10 mouse cellular contexts compared by ENCODE assay signal in genomic region chr2:167767962-167768361, GRCm38 (mm10).
DNase-seq lines count a peak whose midpoint lies in the region; ATAC-seq and TF ChIP-seq lines count a peak whose summit lies in the region.
"Had no signal": no experiment of that assay in that cellular context is flagged by ENCODE, and none has a peak within 500 bp of the region (broad histone marks: within the 10 kb centered on the region; RNA-seq: fewer than 3 reads in every experiment).

No protein-coding gene starts in this region.

- no peak overlapping the region for H3K27ac ChIP-seq in ES-E14 (ENCODE audit: insufficient read depth, low read depth, low read length, poor library complexity, severe bottlenecking)

- H3K36me3 ChIP-seq in ES-E14 (ENCODE audit: control insufficient read depth, insufficient read depth, low read length, poor library complexity, severe bottlenecking), result no peaks in the 10 kb centered on the region

- H3K9me3 ChIP-seq in ES-E14 (ENCODE audit: control insufficient read depth, insufficient read depth, low read depth, low read length), result no peaks in the 10 kb centered on the region

- no peak for ATAC-seq in megakaryocyte, adult 5-6 weeks (ENCODE audit: poor library complexity, severe bottlenecking)
- ATAC-seq in frontal cortex, adult (ENCODE audit: low TSS enrichment), result no peak
- ATAC-seq: inflammation-experienced regulatory T-cells, adult 6 months had no signal

- peak; percentile 88 to 94 for DNase-seq in cerebellum, postnatal 10 days
- DNase-seq in cerebellum, adult 11-12 months, result no peak
- DNase-seq in left cerebral cortex, postnatal 36 days (ENCODE audit: low spot score in 2 of 2), result peak; percentile 17 to 28
- no peak for DNase-seq in left cerebral cortex, adult 8-10 months (ENCODE audit: low spot score in 2 of 2)
- no peak for DNase-seq in ES-E14 (ENCODE audit: low read depth, low spot score)
- DNase-seq in kidney, postnatal 14 days, result peak; percentile 93
- DNase-seq: B cell, adult 2 months had no signal

- 0 out of 2 replicates have a peak overlapping the region, but pooled peaks have one; percentile 40 for H3K9ac ChIP-seq in ES-E14 (ENCODE audit: insufficient read depth, low read depth, low read length, poor library complexity, severe bottlenecking)

- in situ Hi-C loops in ES-E14 (cut with MboI; ENCODE audit: low sequenced_read_pairs in 2 of 2, unreplicated experiment in 2 of 2), result no loop called here

- intact Hi-C loops in left cerebral cortex, postnatal 36 days (cut with DNase I), result no loop called here

- peak overlapping the region; percentile 39 to 62 for H3K4me3 ChIP-seq in ES-E14 (ENCODE audit: insufficient read depth in 1 of 2, low read depth in 1 of 2, low read length in 2 of 2, poor library complexity in 1 of 2, severe bottlenecking in 1 of 2)

- H3K4me1 ChIP-seq in ES-E14 (ENCODE audit: control insufficient read depth in 2 of 2, insufficient read depth in 2 of 2, low read length in 2 of 2, poor library complexity in 1 of 2), result peaks cover 0 to 11% of the 10 kb centered on the region in 2 experiments; a peak in 1 of 4 replicates

TF ChIP-seq in ES-E14, 5 proteins besides CTCF, POLR2A, EP300 and RAD21:
- no peak for TF ChIP-seq ZNF384 (IDR thresholded peaks at IDR 0.05; ENCODE audit: low read depth, low read length)
- no peak for TF ChIP-seq HCFC1 (IDR thresholded peaks at IDR 0.05; ENCODE audit: borderline replicate concordance, insufficient read depth, low read length)
- TF ChIP-seq CHD2 (IDR thresholded peaks at IDR 0.05; ENCODE audit: low read depth, low read length), result no peak
- TF ChIP-seq MAFK (IDR thresholded peaks at IDR 0.05; ENCODE audit: insufficient read depth, low read depth, low read length), result no peak
- no peak for TF ChIP-seq ZC3H11A (IDR thresholded peaks at IDR 0.05; ENCODE audit: borderline replicate concordance, low read depth, low read length)

Comparison
In these comparisons a context has a peak if more than half of its experiments do, and no peak if none do; other contexts are left out.
1. DNase-seq: peak in cerebellum, postnatal 10 days (2 of 2), left cerebral cortex, postnatal 36 days (2 of 2) and kidney, postnatal 14 days (single experiment); none in cerebellum, adult 11-12 months (single experiment), left cerebral cortex, adult 8-10 months (0 of 2) and ES-E14 (single experiment).